Mouse (Mus musculus): ENCODE data around the gene Irf7. TPM values are rescaled to one million over a fixed set of nuclear protein-coding genes. Genes with fewer than 3 reads are reported as not detected.
A peak's percentile ranks its signal among the peaks of the same experiment; 100 is the strongest.
"Not testable (repeated sequence)": the region's sequence is repeated elsewhere in the genome, so short reads cannot be mapped to it uniquely, and the experiment has no call there.

Gene Irf7
- polyA plus RNA-seq, 1 experiment = 5.6 TPM

DNA sequence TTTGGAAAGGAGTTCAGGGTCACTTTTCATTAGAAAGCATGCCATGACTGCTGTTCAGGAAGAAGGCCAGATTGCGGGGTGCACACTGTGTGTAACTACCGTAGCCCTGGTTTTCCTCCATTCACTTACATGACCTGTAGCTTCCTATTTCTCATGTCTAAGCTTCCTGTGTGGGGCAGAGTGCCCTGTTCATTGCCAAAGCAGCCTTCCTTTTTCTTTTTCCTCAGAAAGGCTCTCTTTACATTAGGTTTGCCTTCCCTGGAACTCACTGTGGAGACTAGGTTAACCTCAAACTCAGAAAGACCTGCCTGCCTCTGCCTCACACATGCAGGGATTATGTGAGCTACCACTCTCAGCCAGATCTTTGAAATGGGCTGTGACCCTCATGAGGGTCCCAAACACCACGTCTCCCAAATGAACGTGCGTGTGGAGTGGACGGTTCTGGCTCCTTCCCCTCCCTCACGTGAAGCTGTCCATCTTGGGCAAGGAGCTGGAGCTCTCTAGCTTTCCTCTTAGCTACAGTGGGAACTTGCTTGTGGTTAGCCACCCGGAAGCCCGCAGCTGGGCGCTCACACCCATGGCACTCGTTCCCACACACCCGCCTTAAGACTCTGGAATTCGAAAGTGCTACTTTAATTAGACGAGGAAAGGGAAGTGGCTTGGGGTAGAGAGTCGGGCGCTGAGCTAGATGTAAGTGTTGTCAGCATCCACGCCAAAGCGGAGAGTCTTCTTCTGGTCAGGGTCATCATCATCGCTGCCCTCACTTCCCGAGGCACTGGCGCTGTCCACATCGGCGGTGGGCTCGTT, 2.4 kb upstream of the Irf7 start:
- H3K27me3 ChIP-seq (ENCODE audit: control insufficient read depth, insufficient read depth, low read length) = no peaks in the 10 kb centered on the region
- no peak overlapping the region for H3K4me3 ChIP-seq (replicated peaks; ENCODE audit: insufficient read depth, low read depth, low read length)
- no peak for TF ChIP-seq POLR2A (IDR thresholded peaks at IDR 0.05; ENCODE audit: borderline replicate concordance, insufficient read depth, low read length)
- no peak for TF ChIP-seq CTCF (IDR thresholded peaks at IDR 0.05; ENCODE audit: borderline replicate concordance, insufficient read depth, low read depth, low read length)
- no peaks in the 10 kb centered on the region for H3K4me1 ChIP-seq (ENCODE audit: control insufficient read depth, insufficient read depth, low read length)
- WGBS = 80% methylated on average over 24 of the region's 24 CpGs
- DNase-seq = no peak
- H3K27ac ChIP-seq (ENCODE audit: insufficient read depth, low read length) = no peak overlapping the region

DNA sequence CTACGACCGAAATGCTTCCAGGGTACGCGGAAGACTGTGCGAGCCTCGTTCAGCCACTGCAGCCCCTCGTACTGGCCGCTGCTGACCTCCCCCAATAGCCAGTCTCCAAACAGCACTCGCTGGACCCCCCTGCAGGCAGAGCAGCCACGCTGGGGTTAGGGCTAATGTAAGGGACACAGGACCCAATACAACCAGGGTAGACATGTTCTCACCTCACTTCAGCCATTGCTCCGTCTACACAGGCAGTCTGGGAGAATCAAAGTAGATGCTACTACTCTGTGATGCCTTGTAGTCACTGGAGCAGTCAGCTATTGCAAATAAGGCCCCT, 906 bp downstream of the Irf7 start:
- TF ChIP-seq CTCF (IDR thresholded peaks at IDR 0.05; ENCODE audit: borderline replicate concordance, insufficient read depth, low read depth, low read length) (no peak), POLR2A (IDR thresholded peaks at IDR 0.05; ENCODE audit: borderline replicate concordance, insufficient read depth, low read length) (no peak)
- Histone ChIP-seq H3K4me1 (ENCODE audit: control insufficient read depth, insufficient read depth, low read length) (no peaks in the 10 kb centered on the region), H3K4me3 (replicated peaks; ENCODE audit: insufficient read depth, low read depth, low read length) (no peak overlapping the region), H3K27me3 (ENCODE audit: control insufficient read depth, insufficient read depth, low read length) (no peaks in the 10 kb centered on the region), H3K27ac (ENCODE audit: insufficient read depth, low read length) (no peak overlapping the region)
- 29% methylated on average over 11 of the region's 11 CpGs for WGBS
- no peak for DNase-seq

DNA sequence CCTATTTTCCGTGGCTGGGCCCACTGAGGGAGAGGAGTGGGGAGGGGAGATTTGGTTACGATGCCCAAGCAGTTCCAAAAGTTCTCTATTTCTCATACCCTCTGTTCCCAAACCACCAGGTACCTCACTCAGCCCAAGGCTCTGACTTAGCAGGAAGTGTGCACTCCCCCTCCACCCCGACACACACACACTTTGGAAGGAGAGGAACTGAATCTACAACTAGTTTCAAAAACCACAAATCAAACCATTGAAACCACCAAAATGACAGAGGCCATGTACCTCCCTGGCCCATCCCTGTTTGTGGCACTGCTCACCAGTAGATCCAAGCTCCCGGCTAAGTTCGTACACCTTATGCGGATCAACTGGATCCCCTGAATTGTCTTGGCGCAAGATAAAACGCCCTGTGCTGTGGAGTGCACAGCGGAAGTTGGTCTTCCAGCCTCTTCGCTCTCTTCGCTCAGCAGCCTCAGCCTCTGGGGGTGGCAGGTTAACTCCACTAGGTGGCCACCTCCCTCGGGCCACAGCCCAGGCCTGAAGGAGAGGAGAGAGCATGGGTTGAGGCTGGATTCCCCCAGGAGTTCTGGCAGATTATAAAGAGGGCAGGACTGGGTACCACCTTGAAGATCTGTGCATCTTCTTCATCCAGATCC, 1.4 kb downstream of the Irf7 start:
- Histone ChIP-seq H3K4me1 (ENCODE audit: control insufficient read depth, insufficient read depth, low read length) (no peaks in the 10 kb centered on the region), H3K4me3 (replicated peaks; ENCODE audit: insufficient read depth, low read depth, low read length) (no peak overlapping the region), H3K27me3 (ENCODE audit: control insufficient read depth, insufficient read depth, low read length) (no peaks in the 10 kb centered on the region), H3K27ac (ENCODE audit: insufficient read depth, low read length) (no peak overlapping the region)
- DNase-seq = no peak
- 37% methylated on average over 12 of the region's 12 CpGs for WGBS
- TF ChIP-seq CTCF (IDR thresholded peaks at IDR 0.05; ENCODE audit: borderline replicate concordance, insufficient read depth, low read depth, low read length) = peak; percentile 52
- no peak for TF ChIP-seq POLR2A (IDR thresholded peaks at IDR 0.05; ENCODE audit: borderline replicate concordance, insufficient read depth, low read length)

DNA sequence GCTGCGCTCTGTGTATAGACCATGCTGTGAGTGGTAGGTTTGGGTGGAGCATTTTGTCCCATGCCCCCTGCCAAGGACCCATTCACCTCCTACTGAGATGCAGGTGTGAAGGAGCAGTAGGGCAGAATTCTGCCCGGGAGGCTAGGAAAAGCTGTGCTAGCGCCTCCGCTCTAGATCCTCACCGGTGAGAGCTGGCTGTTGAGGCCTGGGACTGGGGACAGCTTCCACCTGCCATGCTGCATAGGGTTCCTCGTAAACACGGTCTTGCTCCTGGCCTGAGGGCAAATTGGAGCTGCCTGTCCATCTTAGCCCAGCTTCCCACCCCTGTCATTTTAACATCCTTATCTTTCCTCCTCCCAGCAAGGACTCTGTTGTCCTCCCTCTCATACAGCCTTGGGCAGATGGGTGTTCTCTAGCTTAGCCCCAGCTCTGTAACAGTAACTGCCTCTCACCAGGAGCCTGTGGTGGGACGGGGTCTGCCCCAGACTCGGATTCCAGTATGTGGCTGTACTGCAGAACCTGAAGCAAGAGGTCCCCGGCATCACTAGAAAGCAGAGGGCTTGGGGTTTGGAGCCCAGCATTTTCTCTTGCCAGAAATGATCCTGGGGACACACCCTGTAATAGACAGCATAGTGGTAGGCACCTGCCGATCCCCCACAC, 2.1 kb downstream of the Irf7 start:
- no peak for DNase-seq
- TF ChIP-seq CTCF (IDR thresholded peaks at IDR 0.05; ENCODE audit: borderline replicate concordance, insufficient read depth, low read depth, low read length) = no peak
- no peak for TF ChIP-seq POLR2A (IDR thresholded peaks at IDR 0.05; ENCODE audit: borderline replicate concordance, insufficient read depth, low read length)
- Histone ChIP-seq H3K4me3 (replicated peaks; ENCODE audit: insufficient read depth, low read depth, low read length) (no peak overlapping the region), H3K27ac (ENCODE audit: insufficient read depth, low read length) (no peak overlapping the region), H3K27me3 (ENCODE audit: control insufficient read depth, insufficient read depth, low read length) (no peaks in the 10 kb centered on the region), H3K4me1 (ENCODE audit: control insufficient read depth, insufficient read depth, low read length) (no peaks in the 10 kb centered on the region)
- 69% methylated on average over 11 of the region's 11 CpGs for WGBS

DNA sequence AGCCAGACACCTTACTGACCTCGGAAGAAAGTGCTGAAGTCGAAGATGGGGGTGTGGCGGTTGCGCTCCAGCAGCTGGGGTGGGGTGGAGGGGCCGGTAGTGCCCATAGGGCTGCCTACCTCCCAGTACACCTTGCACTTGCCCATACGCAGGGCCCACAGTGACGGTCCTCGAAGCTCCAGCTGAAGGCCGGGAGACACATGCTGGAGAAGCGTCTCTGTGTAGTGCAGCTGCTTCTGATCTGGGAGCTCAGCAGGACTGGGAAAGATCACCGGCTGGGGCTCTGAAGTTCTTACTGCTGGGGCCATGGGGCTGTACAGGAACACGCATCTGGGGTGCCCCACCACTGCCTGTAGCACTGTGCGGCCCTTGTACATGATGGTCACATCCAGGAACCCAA, 2.6 kb downstream of the Irf7 start:
- WGBS = 84% methylated on average over 13 of the region's 13 CpGs
- H3K4me1 ChIP-seq (ENCODE audit: control insufficient read depth, insufficient read depth, low read length) = no peaks in the 10 kb centered on the region
- TF ChIP-seq POLR2A (IDR thresholded peaks at IDR 0.05; ENCODE audit: borderline replicate concordance, insufficient read depth, low read length) (no peak), CTCF (IDR thresholded peaks at IDR 0.05; ENCODE audit: borderline replicate concordance, insufficient read depth, low read depth, low read length) (no peak)

DNA sequence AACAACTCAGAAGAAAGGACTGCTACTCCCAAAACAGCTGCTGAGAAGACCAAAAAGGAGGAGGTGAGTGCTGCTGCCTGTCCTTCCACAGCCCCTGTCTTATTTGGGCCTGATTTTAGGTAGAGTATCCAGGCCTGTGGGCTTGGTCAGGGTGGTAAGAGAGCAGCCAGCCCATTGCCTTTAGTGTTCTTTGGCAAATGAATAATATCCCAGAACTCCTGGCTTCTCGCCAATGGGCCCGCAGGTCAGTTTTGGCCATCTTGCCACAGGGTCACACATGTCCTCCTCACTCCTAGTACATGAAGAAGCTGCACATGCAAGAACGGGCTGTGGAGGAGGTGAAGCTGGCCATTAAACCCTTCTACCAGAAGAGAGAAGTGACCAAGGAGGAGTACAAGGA, 4.8 kb downstream of the Irf7 start:
- 54% methylated on average over 3 of the region's 3 CpGs for WGBS
- TF ChIP-seq POLR2A (IDR thresholded peaks at IDR 0.05; ENCODE audit: borderline replicate concordance, insufficient read depth, low read length) = no peak
- no peak for TF ChIP-seq CTCF (IDR thresholded peaks at IDR 0.05; ENCODE audit: borderline replicate concordance, insufficient read depth, low read depth, low read length)
- no peaks in the 10 kb centered on the region for H3K4me1 ChIP-seq (ENCODE audit: control insufficient read depth, insufficient read depth, low read length)
- H3K4me3 ChIP-seq (replicated peaks; ENCODE audit: insufficient read depth, low read depth, low read length) = no peak overlapping the region
- peak in 1 of 2 experiments; percentile 35 for DNase-seq
- H3K27me3 ChIP-seq (ENCODE audit: control insufficient read depth, insufficient read depth, low read length) = no peaks in the 10 kb centered on the region
- no peak overlapping the region for H3K27ac ChIP-seq (ENCODE audit: insufficient read depth, low read length)

More for the DNA sequence above, 2.6 kb downstream of the Irf7 start:
- no peak overlapping the region for H3K4me3 ChIP-seq (replicated peaks; ENCODE audit: insufficient read depth, low read depth, low read length)
- no peak overlapping the region for H3K27ac ChIP-seq (ENCODE audit: insufficient read depth, low read length)
- no peak for DNase-seq
- H3K27me3 ChIP-seq (ENCODE audit: control insufficient read depth, insufficient read depth, low read length) = no peaks in the 10 kb centered on the region

DNA sequence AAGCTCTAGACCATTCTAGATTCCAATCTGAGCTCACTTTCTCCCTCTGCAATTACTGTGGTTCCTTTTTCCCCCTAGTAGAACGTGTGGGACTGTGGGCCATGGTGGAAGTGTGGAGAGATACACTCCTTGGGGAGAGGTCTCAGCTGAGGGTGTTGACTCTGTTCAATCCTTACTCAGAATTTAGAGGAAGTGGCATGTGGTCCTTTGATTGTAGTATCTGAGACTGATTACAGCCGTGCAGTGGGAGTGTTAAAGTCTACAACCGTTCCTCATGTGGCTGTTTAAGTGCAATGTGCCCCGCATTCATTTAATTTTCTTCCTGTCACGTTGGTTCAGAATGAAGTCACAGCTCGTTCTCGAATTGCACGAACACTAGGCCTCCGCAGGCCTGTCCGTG, 10.1 kb downstream of the Irf7 start:
- Histone ChIP-seq H3K4me3 (replicated peaks; ENCODE audit: insufficient read depth, low read depth, low read length) (no peak overlapping the region), H3K27me3 (ENCODE audit: control insufficient read depth, insufficient read depth, low read length) (no peaks in the 10 kb centered on the region), H3K4me1 (ENCODE audit: control insufficient read depth, insufficient read depth, low read length) (no peaks in the 10 kb centered on the region), H3K27ac (ENCODE audit: insufficient read depth, low read length) (no peak overlapping the region)
- 84% methylated on average over 10 of the region's 10 CpGs for WGBS
- TF ChIP-seq POLR2A (IDR thresholded peaks at IDR 0.05; ENCODE audit: borderline replicate concordance, insufficient read depth, low read length) (no peak), CTCF (IDR thresholded peaks at IDR 0.05; ENCODE audit: borderline replicate concordance, insufficient read depth, low read depth, low read length) (no peak)
- no peak for DNase-seq

DNA sequence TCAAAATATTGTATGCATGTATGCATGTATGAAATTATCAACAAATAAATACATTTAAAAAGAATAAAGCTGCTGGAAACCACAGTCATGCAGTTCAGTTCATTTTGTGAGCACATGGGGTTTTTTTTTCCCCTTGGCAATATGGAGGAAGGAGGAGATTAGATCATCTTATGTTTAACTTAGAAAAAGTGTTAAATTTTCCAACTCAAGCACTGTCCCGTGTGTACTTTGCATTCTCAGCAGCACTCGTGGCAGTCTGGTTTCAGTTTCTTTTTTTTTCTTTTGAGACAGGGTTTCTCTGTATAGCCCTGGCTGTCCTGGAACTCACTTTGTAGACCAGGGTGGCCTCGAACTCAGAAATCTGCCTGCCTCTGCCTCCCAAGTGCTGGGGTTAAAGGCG, 15.8 kb downstream of the Irf7 start:
- H3K4me1 ChIP-seq (ENCODE audit: control insufficient read depth, insufficient read depth, low read length); H3K27ac ChIP-seq (ENCODE audit: insufficient read depth, low read length); DNase-seq; H3K27me3 ChIP-seq (ENCODE audit: control insufficient read depth, insufficient read depth, low read length); H3K4me3 ChIP-seq (replicated peaks; ENCODE audit: insufficient read depth, low read depth, low read length): not testable (repeated sequence)
- 89% methylated on average over 4 of the region's 4 CpGs for WGBS

All from cerebellum, adult 2 months (tissue).